Mouse (Mus musculus) cerebellum, adult 9-10 months (tissue): Measurements from ENCODE around the gene Atp11c.

Experiments used
- DNase-seq: peaks from one replicate; pipeline ENCODE4 v3.0.0; 2022

Atp11c gene

DNA sequence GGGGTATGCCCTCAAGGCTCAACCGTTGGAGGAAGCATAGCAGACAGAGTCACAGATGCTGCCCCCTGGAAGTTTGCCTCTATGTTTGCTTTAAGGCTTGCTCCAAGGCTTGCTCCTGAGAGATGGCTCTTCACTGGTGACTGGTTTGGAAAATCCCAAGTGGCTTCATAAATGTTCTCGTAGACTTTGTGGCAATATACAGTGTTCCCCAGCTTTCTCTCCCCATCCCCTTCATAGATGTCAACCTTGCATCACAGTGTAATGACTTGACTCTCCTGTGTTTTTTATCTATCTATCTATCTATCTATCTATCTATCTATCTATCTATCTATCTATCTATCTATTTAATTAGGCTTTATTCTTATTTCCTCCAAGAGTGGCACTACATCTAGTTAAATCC is at the start of gene Atp11c:
Gene Atp11c, minus strand, starts transcription at position 101 of the 400 bp plus-strand sequence.
- no peak for DNase-seq

DNA sequence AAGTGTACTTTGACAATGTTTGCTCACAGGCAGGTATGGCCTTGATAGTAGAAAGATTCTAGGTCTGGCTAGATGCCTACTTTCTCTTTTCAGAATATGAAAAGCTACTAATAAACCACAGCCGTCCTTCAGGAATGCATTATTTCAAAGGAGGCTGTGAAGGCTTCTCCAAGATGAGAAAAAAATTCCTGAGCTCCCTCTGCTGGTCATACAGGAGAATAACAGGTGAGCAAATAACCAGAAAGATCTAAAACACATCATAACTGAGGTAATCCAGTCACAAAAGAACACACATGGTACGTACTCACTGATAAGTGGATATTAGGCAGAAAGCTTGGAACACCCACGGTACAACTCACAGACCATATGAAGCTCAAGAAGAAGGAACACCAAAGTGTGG is 16.7 kb upstream of the Atp11c start:
- peak; percentile 9 for DNase-seq

DNA sequence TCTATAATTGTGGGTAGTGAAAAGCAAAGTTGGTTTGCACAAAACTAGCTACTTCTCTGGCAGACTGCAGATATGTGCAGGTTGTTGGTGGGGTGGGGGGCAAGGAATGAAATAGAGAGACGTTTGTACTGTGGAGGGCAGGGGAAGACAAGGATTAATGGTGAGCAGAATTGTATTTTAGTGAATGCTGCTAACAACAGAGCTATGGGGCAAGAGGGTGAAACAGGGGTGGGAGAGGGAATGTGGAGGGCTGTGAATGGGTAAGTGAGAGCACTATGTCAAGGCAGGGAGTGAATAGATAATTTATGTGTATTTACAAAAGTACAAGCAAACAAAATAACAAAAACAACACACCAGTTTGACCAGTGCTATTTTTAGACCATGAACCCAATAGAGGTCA is 22.0 kb downstream of the Atp11c start:
- no peak for DNase-seq

DNA sequence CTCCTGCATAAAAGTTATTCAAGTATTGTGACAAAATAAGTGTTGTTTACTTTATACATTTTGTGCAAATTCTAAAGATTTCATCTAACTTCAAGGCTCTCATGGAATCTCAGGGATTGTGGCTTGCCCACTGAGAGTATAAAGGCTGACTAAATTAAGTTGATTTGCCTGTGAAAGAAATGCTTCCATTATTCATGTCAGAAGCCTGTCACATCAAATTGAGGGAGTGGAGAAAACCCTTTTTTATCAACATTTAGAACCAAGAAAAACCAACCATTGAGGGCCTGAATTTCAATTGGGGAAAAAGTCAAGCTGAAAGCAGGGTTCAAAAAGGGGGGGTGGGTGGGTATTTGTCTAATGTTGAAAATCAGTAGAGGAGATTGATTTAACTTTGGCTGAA is 23.5 kb downstream of the Atp11c start:
- DNase-seq: no peak

DNA sequence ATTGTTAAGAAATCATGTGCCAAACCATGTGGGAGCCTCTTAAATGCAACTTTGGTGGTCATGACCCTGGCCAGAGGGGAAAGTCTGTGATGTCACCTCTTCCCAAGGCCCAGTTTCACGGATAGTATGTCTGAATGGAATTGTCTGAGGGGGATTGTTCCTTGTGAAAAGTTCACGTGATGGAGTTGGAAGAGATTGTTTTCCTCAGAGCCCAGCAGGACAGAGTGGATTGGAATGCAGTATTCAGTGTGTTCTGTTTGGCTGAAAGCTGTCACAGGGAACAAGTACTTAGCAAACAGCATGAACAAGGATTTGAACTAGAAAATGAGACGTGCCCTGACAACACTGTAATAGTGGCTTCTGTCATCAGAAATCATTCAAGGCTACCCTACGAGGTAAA is 37.3 kb downstream of the Atp11c start:
- no peak for DNase-seq

DNA sequence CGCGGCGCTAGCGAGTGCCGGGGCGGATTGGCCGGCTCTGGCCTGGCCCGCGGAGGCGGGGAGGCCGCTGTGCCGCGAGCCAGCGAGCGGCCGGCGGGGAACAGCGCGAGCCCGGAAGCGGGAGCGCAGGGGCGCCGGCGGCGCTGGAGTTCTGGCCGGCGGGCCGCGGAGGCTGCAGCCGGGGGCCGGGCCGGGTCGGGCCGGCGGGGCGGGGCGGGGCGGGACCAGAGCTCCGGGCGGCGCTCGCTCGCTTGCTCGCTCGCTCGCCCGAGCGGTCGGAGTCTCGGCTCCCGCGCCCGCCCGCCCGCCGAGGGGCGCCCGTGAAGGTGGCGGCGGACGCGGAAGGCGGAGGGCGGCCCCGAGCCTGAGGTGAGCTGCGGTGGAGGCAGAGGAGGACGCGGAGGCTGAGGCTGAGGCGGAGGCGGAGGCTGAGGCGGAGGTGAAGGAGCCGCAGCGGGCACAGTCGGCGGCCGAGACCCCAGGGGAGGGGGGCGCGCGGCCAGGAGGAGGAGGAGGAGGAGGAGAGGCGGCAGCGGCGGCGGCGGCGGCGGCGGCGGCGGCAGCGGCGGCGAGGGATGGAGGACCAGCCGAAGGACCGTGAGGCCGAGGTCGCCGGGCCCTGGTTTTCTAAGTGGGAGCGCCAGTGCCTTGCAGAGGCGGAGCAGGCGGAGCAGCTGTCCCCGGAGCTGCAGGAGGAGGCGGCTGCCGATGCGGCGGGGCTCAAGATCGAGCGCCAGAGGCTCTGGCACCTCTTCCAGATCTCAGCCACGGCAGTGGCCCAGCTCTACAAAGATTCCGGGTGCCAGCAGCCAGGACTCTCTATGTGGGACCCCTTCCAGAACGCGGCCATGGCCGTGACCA is 44.8 kb downstream of the Atp11c start:
- DNase-seq: peak; percentile 29

DNA sequence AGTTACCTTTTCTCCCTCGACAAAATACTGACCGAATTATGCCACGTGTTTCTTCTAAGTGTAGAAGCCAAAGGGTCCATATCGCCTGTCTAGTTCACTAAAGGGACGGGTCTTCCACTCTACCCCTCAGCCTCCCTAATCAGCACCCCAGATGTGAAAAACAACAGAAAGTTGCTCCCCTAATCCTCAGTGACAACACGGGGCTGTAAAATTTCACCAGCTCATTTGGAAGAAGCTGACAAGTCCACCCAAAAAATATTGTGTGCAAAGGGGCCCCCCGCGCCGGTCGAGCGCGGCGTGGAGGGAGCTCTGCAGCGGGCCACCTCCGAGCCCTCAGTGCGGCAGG is 45.4 kb downstream of the Atp11c start:
- DNase-seq: no peak

DNA sequence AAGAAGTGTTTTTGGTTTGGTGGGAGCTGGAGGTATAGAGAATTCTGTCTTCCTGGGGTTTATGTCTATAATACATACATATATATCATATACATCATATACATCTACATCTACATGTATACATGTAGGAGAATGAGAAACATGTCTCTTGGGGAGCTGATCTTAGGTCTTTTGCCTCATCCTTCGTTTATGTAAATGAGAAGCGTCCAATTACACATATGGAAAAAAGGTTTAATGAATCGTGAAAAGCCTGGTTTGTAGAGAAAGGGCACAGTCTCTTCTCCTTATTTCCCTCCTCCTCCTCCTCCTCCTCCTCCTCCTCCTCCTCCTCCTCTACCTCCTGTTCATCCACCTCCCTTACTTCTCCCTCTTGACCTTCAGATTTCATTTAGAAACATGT is 46.6 kb downstream of the Atp11c start:
- no peak for DNase-seq

DNA sequence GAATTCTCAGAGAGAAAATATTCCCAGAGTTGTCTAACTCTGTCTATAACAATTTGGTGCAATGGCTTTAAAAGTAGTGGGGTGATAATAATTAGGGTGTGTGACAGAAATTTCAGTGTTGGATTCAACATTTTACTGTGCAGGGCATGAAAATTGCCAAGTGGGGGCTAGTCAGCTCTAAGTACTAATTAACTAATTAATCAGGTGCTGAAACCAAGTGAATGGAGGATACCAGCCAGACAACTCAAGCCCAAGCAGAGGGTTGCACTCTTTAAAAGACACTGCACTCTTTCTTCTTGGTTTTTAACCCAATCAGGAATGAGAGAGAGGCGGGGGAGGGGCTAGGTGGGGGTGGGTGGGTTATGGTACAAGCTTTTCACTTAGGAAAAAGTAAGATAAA is 47.1 kb downstream of the Atp11c start:
- no peak for DNase-seq

DNA sequence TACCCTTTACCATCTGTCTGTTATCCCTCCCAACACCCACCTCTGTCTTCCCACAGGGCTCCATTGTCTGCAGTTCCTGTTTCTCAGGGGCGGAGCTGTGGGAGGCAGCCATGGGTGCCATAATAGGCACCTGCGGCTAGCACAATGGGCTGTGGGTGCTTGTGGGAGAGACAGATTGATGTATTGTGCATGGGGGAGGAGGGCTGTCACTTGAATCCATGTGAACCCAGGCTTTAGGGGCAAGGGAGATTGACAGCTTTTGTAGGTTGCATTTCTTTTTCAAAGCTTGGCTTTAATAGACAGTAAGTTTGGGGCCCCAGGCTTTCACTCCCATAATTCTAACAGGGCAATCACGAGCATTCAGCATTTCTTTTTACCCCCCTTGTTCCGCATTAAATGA is 48.4 kb downstream of the Atp11c start:
- no peak for DNase-seq

DNA sequence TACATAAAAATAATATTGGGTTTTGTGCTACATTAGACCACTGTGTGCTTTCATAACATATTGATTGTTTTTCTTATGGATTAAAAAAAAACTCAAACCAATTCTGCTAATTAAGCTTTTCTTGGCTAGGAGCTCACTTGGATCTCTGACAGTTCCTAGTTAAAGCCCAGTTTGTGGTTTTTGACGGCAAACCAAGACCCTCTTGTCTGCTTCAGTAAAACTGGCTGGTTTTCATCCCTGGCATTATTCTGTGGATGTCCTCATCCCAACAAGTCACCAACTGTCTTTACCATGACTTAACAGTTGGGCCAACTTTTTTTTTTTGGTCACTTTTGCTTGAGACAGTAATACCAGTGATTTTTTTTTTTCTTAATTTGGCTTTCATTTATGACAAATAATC is 49.6 kb downstream of the Atp11c start:
- no peak for DNase-seq

DNA sequence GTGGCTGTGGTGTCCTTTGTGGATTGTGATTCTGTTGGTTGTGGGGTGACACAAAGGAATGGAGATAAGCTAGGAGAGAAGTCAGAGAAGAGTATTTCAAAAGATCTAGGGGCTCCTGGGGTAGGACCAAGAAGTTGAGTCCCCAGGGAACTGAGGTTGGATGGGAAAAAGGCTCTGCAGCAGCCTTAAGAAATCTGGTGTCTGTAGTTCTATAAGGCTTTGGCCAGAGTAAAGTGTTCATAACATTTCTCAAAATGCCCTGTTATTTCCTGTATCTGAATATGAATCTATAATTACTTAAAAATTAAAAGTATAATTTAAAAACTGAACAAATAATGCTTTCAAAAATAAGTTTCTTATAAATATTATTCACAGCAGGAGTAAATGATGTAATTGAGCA is 53.3 kb downstream of the Atp11c start, which contains the start of gene Gm7073:
Gene Gm7073, minus strand, starts transcription at position 101 of the 400 bp plus-strand sequence.
- DNase-seq: no peak

DNA sequence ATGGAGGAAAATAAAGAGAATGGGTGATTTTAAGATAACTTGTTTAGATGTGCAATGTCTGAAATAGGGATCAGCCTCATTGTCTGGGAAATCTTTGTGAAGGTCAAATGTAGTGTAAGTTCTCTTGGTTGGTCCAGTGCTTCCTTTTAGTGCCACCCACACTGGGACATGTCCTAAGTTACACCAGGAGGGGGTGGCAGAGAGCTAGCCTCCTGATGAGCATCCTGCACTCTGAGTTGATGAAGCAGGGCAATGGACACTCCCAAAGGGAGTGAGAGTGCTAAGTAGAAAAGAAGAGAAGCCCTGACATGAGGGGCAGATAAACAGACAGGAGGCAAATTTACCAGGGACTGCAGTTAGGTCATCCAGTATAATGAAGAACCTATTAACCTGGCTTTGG is 88.5 kb downstream of the Atp11c start:
- peak; percentile 2 for DNase-seq

DNA sequence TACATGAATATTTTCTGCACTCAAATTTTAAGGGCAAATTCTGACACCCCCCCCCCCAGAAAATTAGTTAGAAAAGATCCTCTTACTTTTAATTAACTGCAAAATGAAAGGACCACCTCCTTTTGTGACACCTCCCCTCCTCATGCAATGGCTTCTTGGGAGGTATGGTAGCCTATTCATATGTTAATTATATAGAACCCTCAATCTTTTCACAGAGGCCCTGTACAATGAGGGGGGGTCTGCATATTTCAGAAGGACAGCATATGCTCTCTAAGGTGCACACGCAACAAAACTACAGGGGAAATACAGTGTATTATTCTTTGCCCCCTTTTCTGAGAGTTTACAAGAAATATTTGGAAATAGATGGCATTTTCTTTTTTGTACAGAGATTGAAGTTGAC is 94.7 kb downstream of the Atp11c start:
- DNase-seq: no peak

DNA sequence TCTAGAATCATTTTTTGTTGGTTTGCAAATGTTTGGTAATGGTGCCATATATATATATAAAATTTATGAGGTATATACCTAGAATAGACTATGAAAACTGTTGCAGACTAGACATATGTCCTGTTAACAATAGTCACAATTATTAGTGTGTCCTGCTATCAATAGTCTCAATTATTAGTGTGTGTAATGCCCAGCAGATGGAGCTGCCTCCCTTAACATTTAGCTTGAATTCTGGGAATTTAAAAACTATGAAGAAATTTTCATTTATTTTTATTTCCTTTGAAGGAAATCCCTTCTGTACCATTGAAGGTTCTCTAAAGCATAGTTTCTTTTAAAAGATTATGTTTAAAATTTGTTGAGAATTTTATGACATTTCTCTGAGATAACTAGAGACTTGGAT is 97.2 kb downstream of the Atp11c start:
- DNase-seq: no peak

DNA sequence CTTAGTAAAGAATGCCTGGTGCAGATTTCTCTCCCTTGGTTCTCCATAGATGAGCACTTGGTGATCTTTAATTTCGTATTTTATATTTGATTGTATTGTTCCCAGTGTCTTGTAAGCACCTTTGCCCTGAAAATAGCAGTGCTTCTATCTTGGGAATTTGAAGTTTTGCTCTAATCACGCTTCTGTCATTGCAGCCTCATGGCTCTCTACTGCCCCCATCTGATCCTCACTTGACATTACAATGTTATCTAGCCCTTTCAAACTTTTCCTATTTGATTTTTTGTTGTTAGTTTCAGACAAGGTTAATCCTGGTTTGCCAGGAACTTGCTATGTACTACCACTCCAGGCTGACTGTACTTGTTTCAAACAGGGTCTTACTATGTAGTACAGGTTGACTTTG is 128.7 kb downstream of the Atp11c start:
- peak; percentile 3 for DNase-seq

DNA sequence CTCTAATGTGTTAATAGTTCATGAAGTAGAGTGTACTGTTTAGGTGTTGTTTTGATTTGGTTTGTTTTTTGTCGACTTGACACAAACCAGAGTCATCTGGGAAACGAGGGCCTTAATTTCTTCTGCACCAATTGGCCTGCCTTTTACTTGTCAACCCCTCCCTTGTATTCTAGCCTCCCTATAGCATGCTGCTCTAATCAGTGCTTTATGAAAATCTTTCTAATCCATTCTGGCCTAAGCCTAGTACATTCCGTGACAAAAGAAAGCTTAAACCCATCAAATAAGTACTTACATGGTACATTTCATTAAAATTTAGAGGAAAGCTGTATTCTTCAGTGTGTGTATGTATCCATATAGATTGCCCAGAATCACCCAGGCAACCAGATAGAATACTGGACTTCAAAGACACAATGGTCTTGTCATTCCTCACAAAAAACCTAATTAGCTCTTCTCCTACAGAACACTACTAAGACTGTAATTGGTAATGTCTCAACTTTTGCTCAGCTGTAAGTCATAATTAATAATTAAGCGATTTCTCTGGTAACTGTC is 177.9 kb downstream of the Atp11c start:
- no peak for DNase-seq

DNA sequence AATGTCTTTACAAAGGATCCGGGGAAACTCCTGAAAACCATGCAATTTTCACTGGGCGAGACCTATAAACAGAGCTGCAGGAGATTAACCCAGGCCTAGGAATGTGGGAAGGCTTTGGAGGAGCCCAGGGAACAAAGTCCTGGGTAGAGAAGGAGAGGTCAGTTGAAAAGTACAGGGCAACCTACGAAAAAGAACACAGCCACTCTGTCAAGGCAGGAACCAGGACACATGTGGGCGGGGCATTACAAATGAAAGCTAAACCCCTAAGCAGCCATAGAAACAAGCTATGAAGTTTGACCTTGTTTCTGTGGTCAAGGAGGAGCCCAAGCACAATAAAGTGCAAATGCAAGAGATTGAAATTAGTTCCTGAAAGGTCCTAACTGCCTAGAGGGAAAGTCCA is 186.8 kb downstream of the Atp11c start:
- DNase-seq: no peak

DNA sequence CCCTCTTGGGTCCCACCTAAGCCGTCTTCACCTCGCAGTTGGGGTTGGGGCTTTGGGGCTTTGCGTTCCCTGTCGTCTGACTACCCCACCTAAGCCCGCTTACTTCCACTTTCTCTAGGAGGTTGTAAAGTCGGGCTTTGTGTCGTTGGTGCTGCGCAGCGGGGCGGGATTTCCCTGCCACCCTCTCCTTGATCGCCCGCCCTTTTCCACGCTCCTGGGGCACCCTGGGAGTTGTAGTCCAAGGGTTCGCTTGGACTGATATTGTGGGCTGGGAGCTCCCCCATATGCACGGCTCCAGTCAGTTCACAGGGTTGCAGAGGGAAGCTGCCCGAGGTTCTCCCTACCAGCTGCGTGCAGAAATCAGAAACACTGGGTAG is 187.8 kb downstream of the Atp11c start:
- DNase-seq: peak; percentile 88

DNA sequence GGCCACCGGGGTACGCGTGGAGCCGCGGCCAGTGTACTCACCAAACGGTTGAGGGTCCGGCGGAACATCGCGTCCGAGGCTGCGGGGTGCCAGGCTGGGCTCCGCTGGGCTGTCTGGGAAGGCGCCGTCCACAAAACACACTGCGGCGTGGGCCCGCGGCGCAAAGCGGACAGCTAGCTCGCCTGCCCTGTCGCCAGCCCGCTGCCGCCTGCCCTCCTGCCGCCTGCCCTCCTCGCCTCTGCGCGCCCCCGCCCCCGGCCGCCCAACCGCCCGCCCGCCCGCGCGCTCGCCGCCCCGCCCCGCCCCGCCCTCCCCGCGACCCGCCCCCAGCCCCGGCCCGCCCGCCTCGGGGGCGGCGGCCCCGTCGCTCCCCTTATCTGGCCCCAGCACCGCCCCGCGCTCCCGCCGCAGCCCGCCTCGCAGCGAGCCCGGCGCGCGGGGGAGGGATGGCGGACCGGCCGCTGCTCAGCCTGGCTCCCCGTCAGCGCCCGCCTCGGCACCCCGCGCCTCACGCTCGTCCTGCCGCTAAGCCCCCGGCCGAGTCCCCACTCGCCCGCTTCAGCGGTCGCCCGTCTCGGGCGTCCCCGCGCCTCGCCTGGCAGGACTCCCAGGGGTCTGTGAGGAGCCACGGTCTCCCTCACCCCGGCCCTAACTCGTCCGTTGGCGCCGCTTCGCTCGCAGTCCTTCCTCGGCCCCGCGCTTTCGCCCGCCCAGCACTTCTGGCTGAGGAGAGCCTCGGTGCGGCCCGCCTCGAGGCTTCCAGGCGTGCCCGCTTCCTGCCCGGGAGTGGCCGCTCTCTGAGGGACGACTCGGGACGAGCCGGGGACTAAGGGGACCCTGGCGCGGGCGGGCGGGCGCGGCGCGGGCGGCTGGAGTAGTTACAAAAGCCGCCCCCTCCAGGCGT is 188.5 kb downstream of the Atp11c start:
- DNase-seq: peak; percentile 57

DNA sequence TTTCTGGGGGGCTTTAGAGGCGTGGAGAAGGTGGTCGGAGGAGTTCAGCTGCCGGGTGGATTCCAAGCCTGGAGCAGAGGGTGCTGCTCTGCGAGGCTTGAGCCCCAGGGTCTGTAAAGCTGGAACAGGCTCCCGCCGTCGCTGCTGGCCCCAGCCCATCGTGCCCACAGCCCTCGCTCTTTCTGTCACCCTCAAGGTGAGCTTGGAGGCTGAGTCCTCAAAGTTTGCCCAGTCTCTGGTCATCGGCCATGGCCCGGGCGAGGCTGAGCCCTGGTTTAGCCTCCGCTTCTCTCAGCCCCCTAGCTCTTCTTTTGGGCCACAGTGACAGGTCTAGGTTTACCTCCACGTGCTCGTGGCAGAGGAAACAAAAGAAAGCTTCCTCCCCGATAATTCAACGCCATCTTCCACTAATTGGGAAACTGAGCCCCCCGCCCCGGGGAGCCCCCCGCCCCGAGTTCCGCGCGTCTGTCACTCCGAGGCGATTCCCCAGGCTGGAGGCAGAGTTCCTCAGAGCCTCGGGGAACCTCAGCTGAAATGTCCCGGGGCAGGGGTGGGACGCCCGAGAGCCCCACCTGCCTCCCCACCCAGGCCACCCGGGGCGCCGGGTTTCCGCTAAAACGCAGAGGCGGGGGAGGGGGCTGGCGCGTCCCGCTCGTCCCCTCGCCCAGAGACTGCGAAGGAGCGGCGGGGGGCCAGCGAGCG is 189.3 kb downstream of the Atp11c start:
- no peak for DNase-seq

DNA sequence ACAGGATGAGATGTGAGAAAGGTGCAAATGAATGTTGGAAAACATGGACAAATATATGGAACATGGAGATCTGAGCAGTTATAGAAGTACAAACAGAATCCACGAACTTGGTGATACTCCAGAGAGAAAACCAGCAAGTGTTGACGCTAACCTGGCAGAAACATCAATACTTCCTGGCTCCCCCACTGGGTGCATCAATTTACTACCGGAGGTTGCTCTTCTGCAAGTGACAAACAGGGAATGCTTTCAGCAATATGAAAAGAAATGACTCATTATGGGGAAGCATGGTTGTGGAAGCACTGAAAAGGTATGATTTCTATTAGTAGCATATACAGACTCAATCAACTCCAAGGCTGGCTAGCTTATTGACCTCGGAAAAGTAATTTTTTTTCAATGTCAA is 198.2 kb downstream of the Atp11c start:
- peak; percentile 64 for DNase-seq

DNA sequence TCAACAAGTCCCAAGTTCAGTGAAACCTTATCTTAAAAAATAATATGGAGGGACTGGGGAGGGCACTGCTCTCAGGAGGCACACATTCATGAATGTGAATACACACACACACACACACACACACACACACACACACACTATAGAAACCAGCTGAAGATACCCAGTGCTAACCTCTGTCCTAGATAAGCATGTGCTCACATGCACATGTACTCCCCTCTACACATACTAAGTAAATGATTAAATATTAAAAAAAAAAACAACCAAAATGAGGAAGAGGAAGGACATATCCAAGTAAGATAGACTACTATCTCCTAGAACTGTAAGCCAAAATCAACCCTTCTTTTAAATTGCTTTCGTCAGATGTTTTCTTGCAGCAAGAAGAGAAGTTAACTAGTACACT is 205.6 kb downstream of the Atp11c start:
- DNase-seq: no peak
